Mouse (Mus musculus): ENCODE measurements around the gene Grip2.

DNA sequence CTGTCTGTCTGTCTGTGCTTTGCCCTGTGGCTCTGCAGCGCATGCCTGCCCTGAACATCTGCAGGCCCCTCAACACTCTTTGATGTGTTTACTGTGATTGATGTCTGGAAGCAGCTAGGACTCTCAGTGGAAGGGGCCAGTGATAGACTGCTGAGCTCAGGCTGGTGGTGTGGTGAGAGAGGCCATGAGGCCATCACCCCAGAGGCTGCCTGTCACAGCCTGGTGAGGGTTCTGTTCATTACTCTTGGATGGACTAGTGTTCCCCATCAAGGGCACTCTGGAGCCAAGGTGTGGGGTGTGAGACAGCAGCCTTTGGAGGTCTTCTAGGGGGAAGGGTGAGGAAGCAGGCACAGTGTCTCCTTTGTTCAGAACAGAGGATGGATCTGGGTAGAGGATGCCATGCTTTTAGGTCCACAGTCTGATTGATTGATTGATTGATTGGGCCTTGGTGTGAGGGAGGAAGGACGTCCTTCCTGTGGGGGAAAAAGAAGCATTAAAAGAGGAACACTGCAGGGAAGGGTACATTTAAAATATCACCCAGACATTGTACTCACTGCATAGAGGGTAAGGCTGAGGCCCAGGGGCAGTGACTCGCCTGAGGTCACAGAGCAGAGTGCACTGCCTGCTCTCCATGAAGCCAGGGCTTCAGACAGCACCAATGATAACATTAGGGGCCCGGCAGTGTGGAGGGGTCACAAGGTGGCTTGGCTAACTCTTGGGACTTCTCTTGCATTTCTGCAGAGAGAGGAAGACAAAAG is 114.8 kb downstream of the Grip2 start:
- TF ChIP-seq E2F4 (IDR thresholded peaks at IDR 0.05; ENCODE audit: insufficient replicate concordance, low read depth, low read length), result no peak
- no peak for TF ChIP-seq CTCF (conservative IDR thresholded peaks at IDR 0.05 in 1 of 2, IDR thresholded peaks at IDR 0.05 in 1 of 2; ENCODE audit: low read depth in 2 of 2, low read length in 2 of 2)
- TF ChIP-seq ZNF384 (IDR thresholded peaks at IDR 0.05; ENCODE audit: low read depth, low read length), result no peak

Measured in CH12.LX (cell line).